Mouse (Mus musculus) midbrain, embryonic 11.5 days (tissue): ENCODE data around the gene Atcay. TPM values are rescaled to one million over a fixed set of nuclear protein-coding genes. Genes with fewer than 3 reads are reported as not detected.

Experiments used
- ATAC-seq: fragments of 200-750 bp; cut with Nextera tagmentation; 2 replicates; pipeline ENCODE4 v1.8.0; 2017; ENCODE audit warnings: moderate TSS enrichment, moderate library complexity; ENCODE audit not compliant: low FRiP score
- DNase-seq: peaks from one replicate; pipeline ENCODE4 v3.0.0; 2015; ENCODE audit warnings: low spot score; ENCODE audit errors: missing footprints
- H3K27ac ChIP-seq: fragments of 300-500 bp; sonication (generic); 2 replicates; pipeline ENCODE4 v1.5.1; 2014; ENCODE audit warnings: low read depth, low read length
- H3K27me3 ChIP-seq: fragments of 300-500 bp; sonication (generic); 2 replicates; pipeline ENCODE4 v1.6.1; 2014; ENCODE audit warnings: mild to moderate bottlenecking, low read length, moderate library complexity, mixed read lengths; ENCODE audit not compliant: control insufficient read depth, insufficient read depth
- H3K36me3 ChIP-seq: fragments of 300-500 bp; sonication (generic); 2 replicates; pipeline ENCODE4 v1.6.1; 2014; ENCODE audit warnings: mild to moderate bottlenecking, low read length, moderate library complexity, mixed read lengths; ENCODE audit not compliant: control insufficient read depth, insufficient read depth
- H3K4me1 ChIP-seq: fragments of 300-500 bp; sonication (generic); 2 replicates; pipeline ENCODE4 v1.6.1; 2014; ENCODE audit warnings: low read length; ENCODE audit not compliant: control insufficient read depth, insufficient read depth
- H3K4me2 ChIP-seq: fragments of 300-500 bp; sonication (generic); 2 replicates; pipeline ENCODE4 v1.6.1; 2014; ENCODE audit warnings: mild to moderate bottlenecking, moderate library complexity
- H3K4me3 ChIP-seq: fragments of 300-500 bp; sonication (generic); 2 replicates; pipeline ENCODE4 v1.5.1; 2014; ENCODE audit warnings: low read depth, low read length
- H3K9ac ChIP-seq: fragments of 300-500 bp; sonication (generic); 2 replicates; pipeline ENCODE4 v1.6.1; 2014; ENCODE audit warnings: low read length
- H3K9me3 ChIP-seq: fragments of 300-500 bp; sonication (generic); 2 replicates; pipeline ENCODE4 v1.6.1; 2016; ENCODE audit warnings: low read length; ENCODE audit not compliant: control insufficient read depth
- WGBS: fragments of 180-500 bp; shearing (Covaris S2); extraction: QIAGEN DNeasy Blood & Tissue Kit; methylation state at CpG from one replicate; pipeline ENCODE4 v1.1.7; 2014; 5-methylcytosine and 5-hydroxymethylcytosine counted together
- polyA plus RNA-seq: library from polyadenylated mRNA; unstranded; fragments of >200 nt; fragmentation: Nextera tagmentation; extraction: Ambion mirVana; gene quantifications from 2 replicates; pipeline ENCODE4 v1.2.1, GENCODE M21; 2014

Atcay gene
- polyA plus RNA-seq, 1 experiment from 2014 or later: 22.2 TPM

GRCm38 (mm10) chr10:81210154-81210553 is 20.5 kb downstream of the Atcay start:
- no peak overlapping the region for H3K4me3 ChIP-seq
- 95% methylated on average over 5 of the region's 5 CpGs for WGBS
- peaks cover 26% of the 10 kb centered on the region for H3K36me3 ChIP-seq

GRCm38 (mm10) chr10:81204137-81204536 is 26.5 kb downstream of the Atcay start:
- Histone ChIP-seq H3K4me3 (no peak overlapping the region), H3K4me2 (no peak overlapping the region), H3K9ac (no peak overlapping the region), H3K27ac (no peak overlapping the region), H3K27me3 (no peaks in the 10 kb centered on the region), H3K36me3 (no peaks in the 10 kb centered on the region), H3K9me3 (no peaks in the 10 kb centered on the region), H3K4me1 (no peaks in the 10 kb centered on the region)
- 71% methylated on average over 4 of the region's 4 CpGs for WGBS
- ATAC-seq: 0 out of 2 replicates have a peak, but pooled peaks have one; percentile 20
- no peak for DNase-seq

More at GRCm38 (mm10) chr10:81210154-81210553, 20.5 kb downstream of the Atcay start:
- Histone ChIP-seq H3K4me2 (no peak overlapping the region), H3K9ac (no peak overlapping the region), H3K27ac (no peak overlapping the region), H3K27me3 (no peaks in the 10 kb centered on the region), H3K4me1 (no peaks in the 10 kb centered on the region), H3K9me3 (peaks cover 4% of the 10 kb centered on the region)
- DNase-seq: no peak
- ATAC-seq: no peak

- 72% methylated on average over 8 of the region's 8 CpGs for WGBS
- Histone ChIP-seq H3K27me3 (no peaks in the 10 kb centered on the region), H3K4me2 (no peak overlapping the region), H3K9ac (no peak overlapping the region), H3K4me1 (no peaks in the 10 kb centered on the region), H3K36me3 (no peaks in the 10 kb centered on the region), H3K4me3 (no peak overlapping the region), H3K27ac (no peak overlapping the region), H3K9me3 (no peaks in the 10 kb centered on the region)
- ATAC-seq (peak; percentile 29; the same call in 1 of the 2 replicates), DNase-seq (no peak)
These were observed 27.5 kb downstream of the Atcay start for GRCm38 (mm10) chr10:81202978-81203720.

- ATAC-seq: no peak
- Histone ChIP-seq H3K4me1 (no peaks in the 10 kb centered on the region), H3K27ac (no peak within 1 kb of the TSS), H3K4me2 (no peak within 1 kb of the TSS), H3K27me3 (no peaks in the 10 kb centered on the region), H3K9me3 (no peaks in the 10 kb centered on the region), H3K9ac (no peak within 1 kb of the TSS), H3K36me3 (no peaks in the 10 kb centered on the region), H3K4me3 (no peak within 1 kb of the TSS)
- DNase-seq: no peak
- WGBS: 63% methylated on average over 13 of the region's 13 CpGs
These were observed 28.6 kb downstream of the Atcay start, which contains the start of gene Nmrk2 for GRCm38 (mm10) chr10:81201807-81202758. Gene Nmrk2 (minus strand): TSS chr10:81202051.

GRCm38 (mm10) chr10:81200605-81201287 is 29.9 kb downstream of the Atcay start:
- H3K27me3 ChIP-seq: peaks cover 2% of the 10 kb centered on the region; the same call in 1 of the 2 replicates
- H3K4me1 ChIP-seq: no peaks in the 10 kb centered on the region
- no peak overlapping the region for H3K27ac ChIP-seq
- WGBS: 78% methylated on average over 20 of the region's 20 CpGs
- no peaks in the 10 kb centered on the region for H3K36me3 ChIP-seq
- DNase-seq (no peak), ATAC-seq (no peak)
- H3K4me2 ChIP-seq: no peak overlapping the region
- H3K9me3 ChIP-seq: no peaks in the 10 kb centered on the region
- no peak overlapping the region for H3K4me3 ChIP-seq
- H3K9ac ChIP-seq: no peak overlapping the region

- Histone ChIP-seq H3K36me3 (no peaks in the 10 kb centered on the region), H3K9ac (no peak overlapping the region), H3K4me2 (no peak overlapping the region), H3K4me3 (no peak overlapping the region), H3K27me3 (peaks cover 7% of the 10 kb centered on the region), H3K4me1 (no peaks in the 10 kb centered on the region), H3K9me3 (no peaks in the 10 kb centered on the region), H3K27ac (no peak overlapping the region)
- no peak for DNase-seq
- no peak for ATAC-seq
- WGBS: 87% methylated on average over 13 of the region's 13 CpGs
These were observed 30.5 kb downstream of the Atcay start for GRCm38 (mm10) chr10:81200141-81200540.

- 90% methylated on average over 6 of the region's 6 CpGs for WGBS
- peaks cover 16% of the 10 kb centered on the region for H3K27me3 ChIP-seq
- no peak overlapping the region for H3K27ac ChIP-seq
- H3K4me2 ChIP-seq: no peak overlapping the region
- peaks cover 4% of the 10 kb centered on the region; the same call in 1 of the 2 replicates for H3K4me1 ChIP-seq
- no peak for DNase-seq
- no peaks in the 10 kb centered on the region for H3K9me3 ChIP-seq
- no peak overlapping the region for H3K9ac ChIP-seq
- no peak for ATAC-seq
- H3K36me3 ChIP-seq: no peaks in the 10 kb centered on the region
- no peak overlapping the region for H3K4me3 ChIP-seq
These were observed 31.6 kb downstream of the Atcay start for GRCm38 (mm10) chr10:81198990-81199389.

- WGBS: 5% methylated on average over 9 of the region's 9 CpGs
- H3K27me3 ChIP-seq: peaks cover 21% of the 10 kb centered on the region
These were observed 32.4 kb downstream of the Atcay start for GRCm38 (mm10) chr10:81198230-81198629.

More at GRCm38 (mm10) chr10:81198230-81198629, 32.4 kb downstream of the Atcay start:
- no peak overlapping the region for H3K4me2 ChIP-seq
- no peak overlapping the region for H3K27ac ChIP-seq
- H3K36me3 ChIP-seq: no peaks in the 10 kb centered on the region
- no peaks in the 10 kb centered on the region for H3K9me3 ChIP-seq
- H3K9ac ChIP-seq: no peak overlapping the region
- H3K4me1 ChIP-seq: peaks cover 6% of the 10 kb centered on the region
- ATAC-seq (no peak), DNase-seq (peak; percentile 99)
- H3K4me3 ChIP-seq: no peak overlapping the region
